Mouse (Mus musculus): ENCODE data around the gene Emilin1.

Emilin1 gene

GRCm38 (mm10) chr5:30959966-30960501 is 46.8 kb downstream of the Emilin1 start, which contains the start of gene Preb:
TSS of gene Preb (minus strand) at chr5:30960361.
- peak; percentile 95 for DNase-seq (ENCODE audit: low read depth)

GRCm38 (mm10) chr5:30960814-30961213 is 47.6 kb downstream of the Emilin1 start:
- DNase-seq (ENCODE audit: low read depth), result no peak

DNA sequence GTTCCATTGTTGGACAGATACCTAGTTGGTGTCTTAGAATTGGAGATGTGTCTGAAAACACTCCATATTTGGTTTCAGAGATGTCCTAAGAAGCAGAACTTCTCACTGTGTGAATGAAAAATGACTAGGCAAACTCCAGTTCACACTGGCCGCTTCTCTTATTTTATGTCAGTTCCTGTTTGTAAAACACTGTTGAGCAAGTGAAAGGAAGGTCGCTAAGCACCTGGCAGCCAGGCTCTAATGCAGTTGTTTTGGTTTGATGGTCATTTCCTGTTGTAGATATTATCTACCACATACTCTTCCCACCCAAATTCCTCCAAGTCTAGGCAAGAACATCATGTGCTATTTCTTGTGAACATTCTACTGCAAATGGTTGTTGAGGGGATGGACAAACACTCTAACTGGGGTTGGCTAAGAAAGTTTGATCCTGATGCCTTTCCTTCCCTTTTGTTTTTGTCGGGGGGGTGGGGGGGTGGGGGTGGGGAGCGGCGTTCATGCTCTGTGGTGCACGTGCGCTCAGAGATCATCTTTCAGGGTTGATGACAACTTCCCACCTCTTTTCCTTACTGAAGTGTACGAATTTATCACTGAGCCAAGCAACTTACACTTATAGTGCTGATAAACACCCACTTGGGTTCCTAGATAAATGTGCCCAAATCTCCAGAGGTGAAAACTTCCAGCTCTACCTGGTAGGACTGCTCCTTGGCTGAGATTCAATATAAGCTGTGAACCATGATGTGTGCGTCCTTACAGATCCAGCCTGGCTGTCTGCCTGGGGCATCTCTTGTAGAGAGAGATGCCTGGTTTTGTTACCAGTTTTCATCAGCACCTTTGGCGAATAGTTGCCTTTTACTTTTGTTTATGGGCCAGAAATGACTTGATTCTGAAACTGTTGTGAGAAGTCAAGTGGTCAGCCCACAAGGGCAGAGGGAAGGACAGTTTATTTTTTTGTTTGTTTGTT is 48.6 kb downstream of the Emilin1 start:
- DNase-seq (ENCODE audit: low read depth), result no peak

- no peak for DNase-seq (ENCODE audit: low read depth)
Measured at GRCm38 (mm10) chr5:30963916-30964315, 50.7 kb downstream of the Emilin1 start.

DNA sequence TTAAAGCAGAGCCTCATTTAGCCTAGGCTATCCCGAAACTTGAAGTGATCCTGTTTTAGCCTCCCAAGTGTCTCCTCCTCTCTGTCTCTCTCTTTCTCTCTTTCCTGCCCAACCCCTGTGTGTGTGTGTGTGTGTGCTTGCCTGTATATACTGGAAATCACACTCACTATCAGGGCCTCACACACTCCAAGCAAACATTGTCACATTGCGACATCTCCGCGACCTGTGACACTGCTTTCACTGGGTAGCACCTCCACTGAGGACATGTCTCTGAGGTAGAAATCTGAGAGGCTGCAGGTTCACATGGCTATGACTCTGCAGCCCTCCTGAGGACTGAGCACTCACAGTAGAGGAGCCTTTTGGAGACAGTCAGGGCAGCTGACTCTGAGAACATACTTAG is 53.0 kb downstream of the Emilin1 start:
- no peak for DNase-seq (ENCODE audit: low read depth)

DNA sequence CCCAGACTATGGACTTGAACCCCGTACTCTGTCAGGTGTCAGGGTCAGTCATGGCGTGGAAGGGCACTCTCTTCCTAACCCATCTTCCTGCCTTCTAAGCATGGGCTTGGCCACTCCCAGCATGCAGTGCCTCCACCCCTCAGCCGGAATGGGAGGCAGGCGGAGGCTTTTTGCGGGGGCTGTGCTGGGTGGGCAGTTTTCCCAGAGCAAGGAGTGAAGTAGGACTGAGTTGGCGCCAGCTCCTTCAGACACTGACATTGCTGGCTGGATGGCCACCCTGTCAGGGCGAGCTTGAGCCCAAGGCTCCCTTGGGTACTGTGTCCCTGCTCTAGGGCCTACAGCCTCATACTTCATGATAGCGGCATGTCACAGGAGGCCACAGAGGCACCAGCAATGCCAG is 55.2 kb downstream of the Emilin1 start, which contains the start of gene Tcf23:
Tcf23 (plus strand) TSS at position 247 of the 400 bp plus-strand sequence.
- no peak for DNase-seq (ENCODE audit: low read depth)

DNA sequence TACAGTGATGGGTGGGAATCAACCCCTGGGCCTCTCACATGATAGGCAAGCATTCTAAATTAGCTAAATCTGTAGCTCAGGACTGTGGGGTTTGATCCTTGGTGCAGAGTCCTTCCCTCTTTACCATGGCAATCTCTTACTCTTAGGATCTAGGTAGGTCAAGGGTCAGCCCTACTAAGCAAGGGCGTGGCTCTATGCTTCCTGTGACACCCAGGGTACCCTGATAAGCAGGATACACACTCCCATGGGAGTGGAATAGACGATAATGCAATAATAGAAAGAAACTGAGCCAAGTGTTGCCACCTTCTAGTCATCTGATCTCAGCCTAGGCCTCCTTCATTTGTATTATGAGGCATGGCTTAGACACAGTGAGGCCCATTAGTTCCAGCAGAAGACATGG is 56.2 kb downstream of the Emilin1 start:
- no peak for DNase-seq (ENCODE audit: low read depth)

Data from c-Kit-positive CD71-positive TER-119-negative erythroid progenitor cells, embryonic 14.5 days (primary cell).